Mouse (Mus musculus) liver, embryonic 15.5 days (tissue): Measurements from ENCODE around the gene Abcc5. TPM values are rescaled to one million over a fixed set of nuclear protein-coding genes. Genes with fewer than 3 reads are reported as not detected.
A peak's percentile ranks its signal among the peaks of the same experiment; 100 is the strongest.

Experiments
- ATAC-seq: fragments of 200-750 bp; cut with Nextera tagmentation; 2 replicates; pipeline ENCODE4 v1.8.0; 2017; ENCODE audit warnings: moderate number of reproducible peaks, mild to moderate bottlenecking, moderate library complexity; ENCODE audit not compliant: insufficient read depth
- H3K27ac ChIP-seq: fragments of 300-500 bp; sonication (generic); replicated peaks from 2 replicates; pipeline ENCODE4 v1.5.1; 2015; ENCODE audit warnings: mild to moderate bottlenecking, inconsistent platforms
- H3K27me3 ChIP-seq: fragments of 300-500 bp; sonication (generic); 2 replicates; pipeline ENCODE4 v1.6.1; 2015; ENCODE audit warnings: mild to moderate bottlenecking, inconsistent platforms
- H3K36me3 ChIP-seq: fragments of 300-500 bp; sonication (generic); replicated peaks from 2 replicates; pipeline ENCODE4 v1.6.1; 2015; ENCODE audit warnings: moderate library complexity, mild to moderate bottlenecking, inconsistent platforms
- H3K4me1 ChIP-seq: fragments of 300-500 bp; sonication (generic); replicated peaks from 2 replicates; pipeline ENCODE4 v1.6.1; 2015; ENCODE audit warnings: inconsistent platforms
- H3K4me2 ChIP-seq: fragments of 300-500 bp; sonication (generic); 2 replicates; pipeline ENCODE4 v1.6.1; 2015; ENCODE audit warnings: moderate library complexity, mild to moderate bottlenecking, inconsistent platforms
- H3K4me3 ChIP-seq: fragments of 300-500 bp; sonication (generic); replicated peaks from 2 replicates; pipeline ENCODE4 v1.5.1; 2015; ENCODE audit warnings: mild to moderate bottlenecking, inconsistent platforms
- H3K9ac ChIP-seq: fragments of 300-500 bp; sonication (generic); 2 replicates; pipeline ENCODE4 v1.6.1; 2015; ENCODE audit warnings: moderate library complexity, mild to moderate bottlenecking, inconsistent platforms
- H3K9me3 ChIP-seq: fragments of 300-500 bp; sonication (generic); replicated peaks from 2 replicates; pipeline ENCODE4 v1.6.1; 2016; ENCODE audit warnings: inconsistent platforms
- WGBS: fragments of 180-500 bp; shearing (Covaris S2); methylation state at CpG from one replicate; pipeline ENCODE4 v1.1.7; 2015; ENCODE audit warnings: mixed read lengths; ENCODE audit not compliant: insufficient replicate concordance; 5-methylcytosine and 5-hydroxymethylcytosine counted together
- polyA plus RNA-seq: library from polyadenylated mRNA; unstranded; fragments of >200 nt; fragmentation: Nextera tagmentation; extraction: Ambion mirVana; gene quantifications from 2 replicates; pipeline ENCODE4 v1.2.1, GENCODE M21; 2015

Abcc5 gene
- polyA plus RNA-seq, 1 experiment from 2014 or later: 17.2 TPM

- WGBS: 39% methylated on average over 6 of the region's 6 CpGs
- Histone ChIP-seq H3K36me3 (peaks cover 18% of the 10 kb centered on the region), H3K4me2 (peak overlapping the region; percentile 84), H3K9me3 (no peaks in the 10 kb centered on the region), H3K4me1 (peaks cover 42% of the 10 kb centered on the region), H3K9ac (no peak overlapping the region), H3K27me3 (no peaks in the 10 kb centered on the region), H3K27ac (peak overlapping the region; percentile 82), H3K4me3 (no peak overlapping the region)
- ATAC-seq: no peak
Observed at GRCm38 (mm10) chr16:20422938-20423730, 3.1 kb downstream of the Abcc5 start.

GRCm38 (mm10) chr16:20418054-20418453 lies 8.1 kb downstream of the Abcc5 start:
- 40% methylated on average over 2 of the region's 2 CpGs for WGBS
- Histone ChIP-seq H3K4me2 (no peak overlapping the region), H3K27me3 (no peaks in the 10 kb centered on the region), H3K9me3 (no peaks in the 10 kb centered on the region), H3K9ac (no peak overlapping the region), H3K27ac (no peak overlapping the region), H3K36me3 (peaks cover 31% of the 10 kb centered on the region), H3K4me1 (peaks cover 33% of the 10 kb centered on the region), H3K4me3 (no peak overlapping the region)
- no peak for ATAC-seq

GRCm38 (mm10) chr16:20416262-20416661 lies 9.9 kb downstream of the Abcc5 start:
- Histone ChIP-seq H3K27me3 (no peaks in the 10 kb centered on the region), H3K4me2 (no peak overlapping the region), H3K36me3 (peaks cover 21% of the 10 kb centered on the region), H3K4me3 (no peak overlapping the region), H3K9me3 (no peaks in the 10 kb centered on the region), H3K4me1 (peaks cover 32% of the 10 kb centered on the region), H3K9ac (no peak overlapping the region), H3K27ac (no peak overlapping the region)
- ATAC-seq: no peak
- WGBS: 67% methylated on average over 2 of the region's 2 CpGs

GRCm38 (mm10) chr16:20415804-20416203 lies 10.4 kb downstream of the Abcc5 start:
- no peak overlapping the region for H3K4me3 ChIP-seq
- ATAC-seq: no peak
- H3K36me3 ChIP-seq: peaks cover 17% of the 10 kb centered on the region; the same call in 1 of the 2 replicates
- no peak overlapping the region for H3K27ac ChIP-seq
- peaks cover 32% of the 10 kb centered on the region for H3K4me1 ChIP-seq
- H3K27me3 ChIP-seq: no peaks in the 10 kb centered on the region
- no peak overlapping the region for H3K4me2 ChIP-seq
- H3K9me3 ChIP-seq: no peaks in the 10 kb centered on the region
- no peak overlapping the region for H3K9ac ChIP-seq
- WGBS: 65% methylated on average over 6 of the region's 6 CpGs

GRCm38 (mm10) chr16:20415211-20415610 lies 11.0 kb downstream of the Abcc5 start:
- no peaks in the 10 kb centered on the region for H3K27me3 ChIP-seq
- 59% methylated on average over 2 of the region's 2 CpGs for whole genome bisulfite sequencing
- no peak for ATAC-seq
- peaks cover 14% of the 10 kb centered on the region; the same call in 1 of the 2 replicates for H3K36me3 ChIP-seq
- peaks cover 32% of the 10 kb centered on the region for H3K4me1 ChIP-seq
- H3K27ac ChIP-seq: no peak overlapping the region
- no peaks in the 10 kb centered on the region for H3K9me3 ChIP-seq
- no peak overlapping the region for H3K4me2 ChIP-seq
- H3K4me3 ChIP-seq: no peak overlapping the region
- H3K9ac ChIP-seq: no peak overlapping the region

GRCm38 (mm10) chr16:20413870-20414331 lies 12.3 kb downstream of the Abcc5 start:
- Histone ChIP-seq H3K27me3 (no peaks in the 10 kb centered on the region), H3K4me2 (no peak overlapping the region), H3K9ac (no peak overlapping the region), H3K4me1 (peaks cover 32% of the 10 kb centered on the region), H3K9me3 (no peaks in the 10 kb centered on the region), H3K4me3 (no peak overlapping the region), H3K36me3 (peaks cover 14% of the 10 kb centered on the region; the same call in 1 of the 2 replicates), H3K27ac (no peak overlapping the region)
- no peak for ATAC-seq
- 34% methylated on average over 2 of the region's 2 CpGs for WGBS

- no peaks in the 10 kb centered on the region for H3K9me3 ChIP-seq
- H3K4me1 ChIP-seq: peaks cover 32% of the 10 kb centered on the region
- H3K4me2 ChIP-seq: no peak overlapping the region
- H3K27ac ChIP-seq: no peak overlapping the region
- 0 out of 2 replicates have a peak, but pooled peaks cover 11% of the 10 kb centered on the region for H3K36me3 ChIP-seq
- 72% methylated on average over 8 of the region's 8 CpGs for WGBS
- ATAC-seq: peak; percentile 64
- no peak overlapping the region for H3K4me3 ChIP-seq
- no peak overlapping the region for H3K9ac ChIP-seq
- no peaks in the 10 kb centered on the region for H3K27me3 ChIP-seq
Observed at GRCm38 (mm10) chr16:20411958-20412570, 14.1 kb downstream of the Abcc5 start.

- Histone ChIP-seq H3K9ac (no peak overlapping the region), H3K27me3 (no peaks in the 10 kb centered on the region), H3K4me1 (no peaks in the 10 kb centered on the region; the same call in 1 of the 2 replicates), H3K9me3 (no peaks in the 10 kb centered on the region), H3K4me2 (no peak overlapping the region), H3K27ac (no peak overlapping the region), H3K4me3 (no peak overlapping the region), H3K36me3 (peaks cover 24% of the 10 kb centered on the region)
- ATAC-seq: no peak
- 72% methylated on average over 4 of the region's 4 CpGs for WGBS
Observed at GRCm38 (mm10) chr16:20405335-20405734, 20.9 kb downstream of the Abcc5 start.

- no peak overlapping the region for H3K9ac ChIP-seq
- ATAC-seq: no peak
- H3K9me3 ChIP-seq: no peaks in the 10 kb centered on the region
- no peaks in the 10 kb centered on the region for H3K27me3 ChIP-seq
- peaks cover 41% of the 10 kb centered on the region for H3K36me3 ChIP-seq
- H3K27ac ChIP-seq: no peak overlapping the region
- WGBS: 68% methylated on average over 2 of the region's 2 CpGs
- H3K4me1 ChIP-seq: no peaks in the 10 kb centered on the region
- no peak overlapping the region for H3K4me2 ChIP-seq
- H3K4me3 ChIP-seq: no peak overlapping the region
Observed at GRCm38 (mm10) chr16:20403327-20403726, 22.9 kb downstream of the Abcc5 start.

- Histone ChIP-seq H3K4me3 (no peak overlapping the region), H3K36me3 (peaks cover 52% of the 10 kb centered on the region), H3K4me2 (no peak overlapping the region), H3K4me1 (no peaks in the 10 kb centered on the region), H3K27ac (no peak overlapping the region), H3K27me3 (no peaks in the 10 kb centered on the region), H3K9me3 (no peaks in the 10 kb centered on the region), H3K9ac (no peak overlapping the region)
- peak; percentile 42; the same call in 1 of the 2 replicates for ATAC-seq
- WGBS: 58% methylated on average over 3 of the region's 3 CpGs
Observed at GRCm38 (mm10) chr16:20401592-20401991, 24.6 kb downstream of the Abcc5 start.
